Mouse (Mus musculus) erythroid progenitor cell, adult 5-6 weeks (primary cell): Measurements from ENCODE around the gene Nectin2. TPM values are rescaled to one million over a fixed set of nuclear protein-coding genes. Genes with fewer than 3 reads are reported as not detected.
"Not testable (repeated sequence)": the region's sequence is repeated elsewhere in the genome, so short reads cannot be mapped to it uniquely, and the experiment has no call there.

Source experiments
- ATAC-seq: replicated peaks from 2 replicates; pipeline ENCODE4 v1.8.0; 2016; ENCODE audit warnings: moderate number of reproducible peaks, mild to moderate bottlenecking, moderate TSS enrichment, inconsistent platforms; ENCODE audit not compliant: poor library complexity, low FRiP score, severe bottlenecking
- total RNA-seq, 2 experiments: library from RNA; stranded (forward) in 1 of 2; stranded (reverse) in 1 of 2; fragments of 150-400 nt in 1 of 2; fragments of 186-747, 209-891 nt in 1 of 2; gene quantifications; 2 replicates each; pipeline versions ENCODE4 v1.2.3 to v1.2.4; 2015 to 2017; ENCODE audit warnings: low replicate concordance in 2 of 2

Nectin2 gene
- total RNA-seq (2015; ENCODE audit: low replicate concordance) (not detected in 2 replicates), total RNA-seq (2017; ENCODE audit: low replicate concordance) (0.64 TPM in 1 of 2 replicates, not detected in the other)

DNA sequence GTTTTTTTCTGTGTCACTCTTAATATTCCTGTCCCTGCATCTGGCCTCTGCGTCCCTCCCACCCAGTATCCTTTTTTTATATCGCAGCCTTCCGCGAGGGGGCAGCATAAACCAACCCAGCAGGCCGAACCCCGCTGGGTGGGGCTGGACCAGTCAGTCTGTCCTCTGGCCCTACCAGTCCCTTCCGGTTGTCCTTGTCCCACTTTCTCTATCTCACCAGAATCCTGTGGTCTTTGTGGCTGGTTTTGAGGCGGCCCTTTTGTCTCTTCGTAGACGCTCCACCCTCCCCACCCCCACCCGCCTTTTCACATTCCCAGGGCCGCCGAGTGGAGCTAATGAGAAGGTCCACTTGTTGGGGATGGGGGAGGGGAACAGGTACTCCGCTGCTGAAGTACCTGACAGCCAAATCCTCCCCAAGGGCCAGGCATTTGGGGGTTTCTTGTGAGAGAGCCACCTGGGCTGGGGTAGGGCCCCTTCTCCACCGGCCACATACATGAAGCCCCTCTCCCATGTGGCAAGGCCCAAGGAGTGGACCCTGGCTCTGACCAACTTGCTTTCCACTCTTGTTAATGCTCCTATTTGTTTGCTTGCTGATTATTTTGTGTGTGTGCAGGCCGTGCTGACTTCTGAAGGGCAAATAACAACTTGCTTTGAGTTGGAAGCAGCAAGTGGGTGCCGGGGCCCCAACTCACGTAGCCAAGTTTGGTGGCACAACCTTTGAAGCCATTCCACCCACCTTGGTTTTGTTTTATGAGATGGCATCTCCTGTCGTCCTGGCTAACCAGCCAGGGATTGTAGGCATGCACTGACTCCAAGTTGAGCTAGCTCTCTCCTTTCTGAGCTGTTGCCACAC, at the start of gene Nectin2:
Nectin2 (minus strand) TSS at position 267 of the 853 bp plus-strand sequence.
- peak; percentile 57; the same call in 1 of the 2 replicates for ATAC-seq

- ATAC-seq = peak; percentile 78
Measured at GRCm38 (mm10) chr7:19796697-19797588, 46.7 kb upstream of the Nectin2 start, which contains the start of gene Cblc. Gene Cblc (minus strand): TSS chr7:19796809.

- ATAC-seq = no peak
Measured at GRCm38 (mm10) chr7:19796254-19796653, 46.0 kb upstream of the Nectin2 start.

- no peak for ATAC-seq
Measured at GRCm38 (mm10) chr7:19795236-19795635, 45.0 kb upstream of the Nectin2 start.

- ATAC-seq = no peak
Measured at GRCm38 (mm10) chr7:19792701-19793630, 42.7 kb upstream of the Nectin2 start.

GRCm38 (mm10) chr7:19791504-19791903, 41.2 kb upstream of the Nectin2 start:
- not testable (repeated sequence) for ATAC-seq

- ATAC-seq = peak; percentile 76
Measured at GRCm38 (mm10) chr7:19789904-19790347, 39.6 kb upstream of the Nectin2 start.

DNA sequence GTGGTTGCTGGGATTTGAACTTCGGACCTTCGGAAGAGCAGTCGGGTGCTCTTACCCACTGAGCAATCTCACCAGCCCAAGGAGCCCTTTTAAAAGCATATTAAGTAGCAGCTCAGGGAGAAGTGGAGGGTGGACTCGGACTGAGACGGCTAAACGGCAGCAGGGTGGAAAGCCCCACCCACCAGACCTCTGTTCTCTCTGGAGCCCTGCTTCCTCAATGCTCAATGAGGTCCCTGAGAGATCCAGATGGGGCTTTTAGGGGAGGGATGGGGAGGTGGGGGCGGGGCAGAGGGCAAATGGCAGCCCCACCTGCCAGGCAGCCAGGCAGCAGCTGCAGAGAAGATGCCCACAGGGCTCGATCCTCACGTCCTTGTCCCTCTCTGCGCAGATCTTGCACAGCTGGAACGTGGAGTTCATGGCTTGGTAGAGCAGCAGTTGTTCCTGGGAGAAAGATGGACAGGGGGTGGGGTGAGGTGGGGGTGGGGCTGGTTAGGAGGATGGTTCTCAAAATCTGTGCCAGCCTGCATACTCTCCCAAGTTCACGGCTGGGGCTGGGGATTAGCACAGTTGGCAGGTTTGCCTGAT, 35.7 kb upstream of the Nectin2 start:
- no peak for ATAC-seq

DNA sequence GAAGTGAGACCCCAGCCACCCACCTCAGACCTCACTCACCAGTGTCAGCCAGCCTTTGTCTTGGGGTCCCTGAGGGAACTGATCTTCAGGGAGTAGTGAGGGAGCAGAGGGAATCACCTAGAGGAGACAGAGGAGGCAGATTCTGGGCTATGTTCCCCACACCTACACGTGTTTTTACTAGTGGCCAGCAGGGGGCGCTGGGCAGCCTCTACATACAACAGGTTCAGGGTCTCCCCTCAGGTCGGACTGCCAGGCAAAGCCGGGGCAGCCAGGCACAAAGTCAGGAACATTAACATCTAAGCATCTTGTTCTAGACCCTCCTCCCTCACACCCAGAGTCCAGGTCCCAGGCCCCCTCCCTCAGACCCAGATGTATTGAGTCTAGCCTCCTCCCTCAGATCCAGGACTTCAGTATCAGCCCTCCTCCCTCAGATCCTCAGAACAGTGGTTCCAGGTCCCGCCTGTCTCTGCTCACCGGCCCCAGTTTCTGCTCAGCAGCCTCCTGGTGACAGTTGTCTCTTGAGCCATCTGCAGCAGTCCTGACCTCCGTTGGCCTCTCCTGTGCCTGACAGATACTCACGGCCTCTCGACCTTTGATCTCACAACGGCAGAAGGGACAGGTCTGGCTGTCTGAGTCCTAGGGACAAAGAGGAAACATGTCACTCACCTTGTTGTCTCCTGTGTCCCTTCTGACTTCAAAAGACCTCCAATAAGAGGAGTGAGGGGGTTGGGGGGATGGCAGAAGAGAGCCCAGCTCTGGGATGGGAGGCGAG, 34.7 kb upstream of the Nectin2 start:
- no peak for ATAC-seq

- no peak for ATAC-seq
Measured at GRCm38 (mm10) chr7:19783630-19784029, 33.3 kb upstream of the Nectin2 start.

DNA sequence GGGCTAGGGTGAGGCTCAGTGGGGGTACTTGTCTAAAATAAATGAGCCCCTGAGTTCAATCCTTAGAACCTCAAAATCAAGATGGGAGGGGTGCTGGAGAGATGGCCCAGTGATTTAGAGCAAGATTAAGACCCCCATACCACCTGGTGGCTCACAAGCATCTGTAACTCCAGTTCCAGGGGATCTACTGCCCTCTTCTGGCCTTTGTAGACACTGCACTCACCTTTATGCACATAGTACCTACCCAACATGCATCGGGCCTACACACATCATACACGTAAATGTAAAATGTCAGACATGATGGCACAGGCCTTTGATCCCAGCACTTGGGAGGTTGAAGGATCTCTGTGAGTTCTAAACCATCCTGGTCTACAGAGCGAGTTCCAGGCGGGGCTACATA, 32.4 kb upstream of the Nectin2 start:
- ATAC-seq = no peak

DNA sequence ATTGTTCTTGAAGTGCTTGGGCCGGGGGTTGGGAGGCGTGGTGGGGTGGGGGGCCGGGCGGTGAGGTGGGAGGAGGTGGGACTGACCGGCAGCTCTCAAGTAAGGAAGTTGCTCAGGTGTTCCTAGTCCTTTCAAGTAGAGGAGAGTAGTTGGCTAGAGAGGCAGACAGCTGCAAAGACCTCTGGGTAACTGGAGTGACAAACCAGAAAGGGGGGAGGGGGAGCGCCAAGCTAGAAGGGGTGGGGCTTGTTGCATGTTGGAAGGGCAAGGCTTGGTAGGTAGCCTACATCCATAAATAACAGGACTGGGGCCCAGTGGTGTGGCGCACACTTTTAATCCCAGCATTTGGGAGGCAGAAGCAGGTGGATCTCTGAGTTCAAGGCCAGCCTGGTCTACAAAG, 31.5 kb upstream of the Nectin2 start:
- ATAC-seq = no peak

DNA sequence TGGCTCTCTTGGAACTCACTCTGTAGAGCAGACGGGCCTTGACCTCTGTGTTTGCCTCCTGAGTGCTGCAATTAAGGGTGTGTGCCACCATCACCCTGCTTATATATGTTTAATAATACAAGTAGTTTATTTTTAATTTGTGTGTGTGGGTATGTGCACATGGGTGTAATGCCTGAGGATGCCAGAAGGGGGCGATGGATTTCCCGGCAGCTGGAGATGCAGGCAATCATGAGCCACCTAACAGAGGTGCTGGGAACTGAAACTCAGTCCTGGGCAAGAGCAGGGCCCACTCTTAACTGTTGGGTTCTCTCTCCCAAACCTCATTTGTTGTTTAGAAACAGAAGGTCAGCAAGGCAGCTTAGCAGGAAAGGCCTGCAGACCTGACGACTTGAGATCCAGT, 29.6 kb upstream of the Nectin2 start:
- no peak for ATAC-seq

DNA sequence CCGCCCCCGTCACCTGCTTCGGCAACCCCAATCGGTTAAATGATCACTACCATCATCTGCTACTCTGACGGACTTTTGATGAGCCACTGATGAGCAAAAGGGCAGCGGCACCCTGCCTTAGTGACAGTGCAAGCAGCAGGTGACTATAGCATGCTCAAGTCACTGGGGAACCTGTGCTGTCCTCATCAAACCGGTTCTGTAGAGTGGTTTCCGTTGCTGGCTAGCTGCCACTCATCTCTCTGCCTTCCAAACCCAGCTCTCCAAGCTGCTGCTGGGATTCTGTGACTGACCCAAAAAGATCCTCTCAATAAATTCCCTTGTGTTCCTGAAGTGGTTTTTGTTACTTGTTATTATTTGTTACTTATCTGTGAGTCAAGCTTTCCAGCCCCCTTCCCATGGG, 28.4 kb upstream of the Nectin2 start:
- ATAC-seq = no peak

GRCm38 (mm10) chr7:19777049-19777723, 26.9 kb upstream of the Nectin2 start:
- ATAC-seq = no peak

GRCm38 (mm10) chr7:19771682-19772081, 21.4 kb upstream of the Nectin2 start:
- ATAC-seq = no peak

DNA sequence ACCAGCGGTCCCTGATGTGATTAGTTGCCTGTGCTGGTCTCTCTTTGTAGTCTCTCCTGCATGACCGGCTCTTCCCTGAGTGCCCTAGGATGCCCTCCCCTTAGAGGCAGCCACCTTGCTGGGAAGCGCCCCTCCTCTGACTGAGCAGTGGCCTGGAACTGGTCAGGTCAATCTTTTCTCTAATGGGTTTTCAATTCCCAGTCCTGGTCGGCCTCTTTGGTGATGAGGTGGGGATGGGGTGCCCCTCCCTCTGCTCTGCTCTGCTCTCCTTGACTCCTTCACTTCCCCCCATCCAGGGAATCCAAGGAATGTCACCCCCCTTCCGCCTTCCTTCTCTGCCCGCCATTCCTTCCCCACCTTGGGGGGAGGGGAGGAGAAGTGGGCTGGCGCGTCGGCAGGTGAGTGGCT, 20.7 kb upstream of the Nectin2 start, which contains the start of gene Bcam:
Bcam (minus strand) TSS at position 33 of the 408 bp plus-strand sequence.
- ATAC-seq = no peak

DNA sequence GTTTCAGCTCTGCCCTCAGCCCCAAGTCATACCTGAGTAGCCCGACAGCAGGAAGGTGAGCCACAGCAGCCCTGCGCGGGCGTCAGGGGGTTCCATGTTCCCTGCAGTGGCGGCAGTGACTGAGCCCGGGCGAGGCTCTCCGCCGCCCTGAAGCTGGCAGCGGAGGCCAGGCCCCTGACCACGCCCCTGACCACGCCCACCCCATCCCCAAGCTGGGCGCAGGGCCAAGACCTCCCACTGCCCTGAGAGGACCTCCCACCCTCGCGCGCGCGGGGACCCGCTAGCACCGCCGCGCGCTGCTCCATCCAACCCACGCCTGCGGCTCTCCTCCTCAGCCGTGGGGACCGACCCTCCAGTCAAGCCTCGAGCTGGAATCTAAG, 20.1 kb upstream of the Nectin2 start:
- ATAC-seq = no peak
